Mouse (Mus musculus): Measurements from ENCODE around the gene C1qtnf1. TPM values are rescaled to one million over a fixed set of nuclear protein-coding genes. Genes with fewer than 3 reads are reported as not detected.

The C1qtnf1 gene
- polyA plus RNA-seq, 1 experiment from 2014 or later = 23.0 TPM

GRCm38 (mm10) chr11:118490566-118491218 is 62.7 kb downstream of the C1qtnf1 start:
- Histone ChIP-seq H3K27ac (replicated peaks) (no peak overlapping the region), H3K4me3 (replicated peaks) (no peak overlapping the region), H3K4me1 (peaks cover 13% of the 10 kb centered on the region), H3K9ac (no peak overlapping the region), H3K36me3 (no peaks in the 10 kb centered on the region), H3K27me3 (peaks cover 9% of the 10 kb centered on the region), H3K9me3 (replicated peaks) (no peaks in the 10 kb centered on the region), H3K4me2 (replicated peaks) (peak overlapping the region; percentile 8; the same call in 1 of the 2 replicates)
- ATAC-seq (ENCODE audit: insufficient number of reproducible peaks, low FRiP score, low TSS enrichment, low read depth) = no peak
- WGBS = 18% methylated on average over 22 of the region's 22 CpGs

- H3K9me3 ChIP-seq (replicated peaks) = no peaks in the 10 kb centered on the region
- H3K4me3 ChIP-seq (replicated peaks) = no peak overlapping the region
- 84% methylated on average over 7 of the region's 7 CpGs for WGBS
- H3K27ac ChIP-seq (replicated peaks) = no peak overlapping the region
- ATAC-seq (ENCODE audit: insufficient number of reproducible peaks, low FRiP score, low TSS enrichment, low read depth) = no peak
- H3K36me3 ChIP-seq = no peaks in the 10 kb centered on the region
- H3K9ac ChIP-seq = no peak overlapping the region
- H3K4me1 ChIP-seq = peaks cover 11% of the 10 kb centered on the region
- no peak overlapping the region for H3K4me2 ChIP-seq (replicated peaks)
- H3K27me3 ChIP-seq = peaks cover 9% of the 10 kb centered on the region
Measured at GRCm38 (mm10) chr11:118491230-118491629, 63.2 kb downstream of the C1qtnf1 start.

- ATAC-seq (ENCODE audit: insufficient number of reproducible peaks, low FRiP score, low TSS enrichment, low read depth) = no peak
- Histone ChIP-seq H3K9ac (no peak overlapping the region), H3K4me3 (replicated peaks) (no peak overlapping the region), H3K27ac (replicated peaks) (no peak overlapping the region), H3K27me3 (peaks cover 9% of the 10 kb centered on the region), H3K9me3 (replicated peaks) (no peaks in the 10 kb centered on the region), H3K36me3 (no peaks in the 10 kb centered on the region), H3K4me1 (peaks cover 14% of the 10 kb centered on the region), H3K4me2 (replicated peaks) (no peak overlapping the region)
- 59% methylated on average over 2 of the region's 2 CpGs for WGBS
Measured at GRCm38 (mm10) chr11:118493458-118493857, 65.5 kb downstream of the C1qtnf1 start.

GRCm38 (mm10) chr11:118494001-118494737 is 66.2 kb downstream of the C1qtnf1 start:
- H3K4me1 ChIP-seq = peaks cover 14% of the 10 kb centered on the region
- H3K4me2 ChIP-seq (replicated peaks) = no peak overlapping the region
- no peaks in the 10 kb centered on the region for H3K9me3 ChIP-seq (replicated peaks)
- H3K9ac ChIP-seq = no peak overlapping the region
- 76% methylated on average over 12 of the region's 12 CpGs for WGBS
- no peak overlapping the region for H3K27ac ChIP-seq (replicated peaks)
- ATAC-seq (ENCODE audit: insufficient number of reproducible peaks, low FRiP score, low TSS enrichment, low read depth) = no peak
- H3K4me3 ChIP-seq (replicated peaks) = no peak overlapping the region
- peaks cover 8% of the 10 kb centered on the region for H3K27me3 ChIP-seq
- H3K36me3 ChIP-seq = no peaks in the 10 kb centered on the region

GRCm38 (mm10) chr11:118495065-118495464 is 67.1 kb downstream of the C1qtnf1 start:
- H3K9ac ChIP-seq = no peak overlapping the region

GRCm38 (mm10) chr11:118496066-118496689 is 68.2 kb downstream of the C1qtnf1 start:
- no peak overlapping the region for H3K9ac ChIP-seq
- H3K36me3 ChIP-seq = no peaks in the 10 kb centered on the region
- 59% methylated on average over 20 of the region's 20 CpGs for WGBS
- H3K27ac ChIP-seq (replicated peaks) = no peak overlapping the region
- H3K4me2 ChIP-seq (replicated peaks) = no peak overlapping the region
- no peaks in the 10 kb centered on the region for H3K27me3 ChIP-seq
- no peaks in the 10 kb centered on the region for H3K9me3 ChIP-seq (replicated peaks)
- H3K4me3 ChIP-seq (replicated peaks) = no peak overlapping the region
- H3K4me1 ChIP-seq = peaks cover 9% of the 10 kb centered on the region; the same call in 1 of the 2 replicates
- ATAC-seq (ENCODE audit: insufficient number of reproducible peaks, low FRiP score, low TSS enrichment, low read depth) = no peak

More at GRCm38 (mm10) chr11:118495065-118495464, 67.1 kb downstream of the C1qtnf1 start:
- Histone ChIP-seq H3K4me3 (replicated peaks) (no peak overlapping the region), H3K27ac (replicated peaks) (no peak overlapping the region), H3K9me3 (replicated peaks) (no peaks in the 10 kb centered on the region), H3K36me3 (no peaks in the 10 kb centered on the region), H3K4me1 (peaks cover 14% of the 10 kb centered on the region), H3K4me2 (replicated peaks) (no peak overlapping the region), H3K27me3 (peaks cover 5% of the 10 kb centered on the region; the same call in 1 of the 2 replicates)
- ATAC-seq (ENCODE audit: insufficient number of reproducible peaks, low FRiP score, low TSS enrichment, low read depth) = no peak
- 36% methylated on average over 5 of the region's 5 CpGs for WGBS

Other genes starting within 250 kb of the C1qtnf1 start
- 19.5 and 20.4 TPM in 2 replicates for gene Cyth1, start 179.6 kb upstream of the C1qtnf1 start, polyA plus RNA-seq (2015; fragmentation: Nextera tagmentation; extraction: Ambion mirVana)
- gene Usp36, start 138.0 kb upstream of the C1qtnf1 start, polyA plus RNA-seq (2015; fragmentation: Nextera tagmentation; extraction: Ambion mirVana) = 23.2 and 25.4 TPM in 2 replicates
- 0.59 and 0.64 TPM in 2 replicates for gene Cep295nl, start 85.7 kb upstream of the C1qtnf1 start, polyA plus RNA-seq (2015; fragmentation: Nextera tagmentation; extraction: Ambion mirVana)
- gene Timp2, start 72.5 kb upstream of the C1qtnf1 start, polyA plus RNA-seq (2015; fragmentation: Nextera tagmentation; extraction: Ambion mirVana) = 163 and 170 TPM in 2 replicates
- 15.6 and 19.8 TPM in 2 replicates for gene Lgals3bp, start 26.1 kb upstream of the C1qtnf1 start, polyA plus RNA-seq (2015; fragmentation: Nextera tagmentation; extraction: Ambion mirVana)
- gene Cant1, start 9.1 kb upstream of the C1qtnf1 start, polyA plus RNA-seq (2015; fragmentation: Nextera tagmentation; extraction: Ambion mirVana) = 34.2 and 38.0 TPM in 2 replicates
- gene Engase, start 48.6 kb downstream of the C1qtnf1 start, polyA plus RNA-seq (2015; fragmentation: Nextera tagmentation; extraction: Ambion mirVana) = 8.6 and 8.7 TPM in 2 replicates

All from embryonic facial prominence, embryonic 15.5 days (tissue).